Mouse (Mus musculus): Measurements from ENCODE around the gene Btbd9.
"Not testable (repeated sequence)": the region's sequence is repeated elsewhere in the genome, so short reads cannot be mapped to it uniquely, and the experiment has no call there.

Gene Btbd9

GRCm38 (mm10) chr17:30510171-30510570 lies 66.1 kb downstream of the Btbd9 start:
- DNase-seq: no peak

DNA sequence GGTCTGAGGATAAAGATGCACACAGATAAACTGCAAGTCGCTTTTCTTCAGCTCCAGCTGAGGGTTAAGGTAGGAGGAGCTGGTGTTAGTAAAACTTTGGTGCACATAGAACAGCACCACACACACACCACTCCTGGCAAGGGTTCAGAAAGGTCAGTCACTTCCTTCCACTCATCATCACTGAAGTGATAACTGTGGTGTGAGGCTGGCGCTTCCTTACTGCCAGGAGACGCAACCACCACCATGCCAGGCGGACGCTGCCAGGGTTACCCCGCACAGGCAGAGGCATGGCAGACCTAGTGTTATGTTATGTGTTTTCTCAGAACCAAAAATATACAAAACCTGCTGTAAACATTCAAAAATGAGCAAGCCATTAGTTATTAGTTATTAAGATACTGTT lies 66.6 kb downstream of the Btbd9 start:
- DNase-seq: no peak

DNA sequence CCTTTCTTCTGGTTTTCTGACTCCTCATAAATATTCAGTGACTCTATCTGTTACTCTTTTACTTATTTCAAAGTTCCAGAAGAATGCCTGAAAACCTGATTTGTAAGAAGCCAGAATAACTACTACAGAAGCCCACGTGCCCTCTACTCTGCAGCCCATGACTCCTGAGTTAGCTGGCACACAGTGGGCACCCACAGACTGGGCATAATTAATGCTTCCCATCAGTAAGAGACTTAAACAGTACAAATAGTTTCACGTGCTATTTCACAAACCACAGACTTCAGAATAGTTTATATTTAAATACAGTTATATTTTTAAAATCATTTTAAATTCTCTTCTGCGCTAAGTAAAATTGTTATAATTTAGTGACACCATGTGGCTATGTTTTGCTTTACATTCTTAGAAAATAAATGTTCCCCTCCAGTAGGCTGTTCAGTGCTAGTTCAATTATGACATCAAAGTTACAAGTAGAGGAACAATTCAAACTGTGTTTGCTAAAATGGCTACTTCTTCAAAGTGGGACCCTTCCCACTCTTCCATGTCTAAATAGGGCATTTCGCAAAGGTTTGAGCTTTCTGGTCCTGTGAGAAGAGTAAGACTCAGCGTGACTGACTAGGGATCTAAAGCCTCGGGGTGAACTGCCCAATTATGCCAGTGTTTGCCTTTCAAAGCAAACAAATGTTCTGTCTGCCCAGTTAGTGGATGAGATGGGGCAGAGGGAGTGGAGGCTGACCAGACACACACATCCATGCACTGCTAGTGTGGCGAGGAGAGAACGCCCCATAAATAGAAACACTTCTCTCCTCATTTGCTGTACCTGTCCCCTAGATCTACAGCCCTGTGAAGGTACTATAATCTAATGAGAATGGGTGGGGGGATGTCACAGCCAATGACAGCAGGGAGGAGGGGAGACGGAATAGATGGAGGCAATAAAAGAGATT lies 68.4 kb downstream of the Btbd9 start:
- DNase-seq: no peak

DNA sequence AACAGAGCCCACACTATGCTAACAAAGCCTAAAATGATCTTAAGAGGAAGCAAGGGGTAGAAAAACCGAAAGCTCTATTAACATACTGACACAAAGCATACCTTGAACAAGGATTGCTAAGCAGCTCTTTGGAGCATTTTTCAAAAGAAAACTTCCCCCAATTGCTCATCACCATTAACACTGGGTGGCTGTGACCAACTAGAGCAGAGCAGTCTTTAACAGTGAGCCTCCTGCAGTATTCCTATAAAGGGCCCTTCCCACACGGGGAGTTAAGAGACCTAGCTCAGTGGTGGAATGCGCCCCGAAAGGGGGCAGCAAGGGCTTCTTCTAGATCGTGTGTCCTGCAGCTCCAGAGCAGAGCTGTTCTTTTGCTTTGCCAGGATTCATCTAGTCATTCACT lies 69.4 kb downstream of the Btbd9 start:
- no peak for DNase-seq

DNA sequence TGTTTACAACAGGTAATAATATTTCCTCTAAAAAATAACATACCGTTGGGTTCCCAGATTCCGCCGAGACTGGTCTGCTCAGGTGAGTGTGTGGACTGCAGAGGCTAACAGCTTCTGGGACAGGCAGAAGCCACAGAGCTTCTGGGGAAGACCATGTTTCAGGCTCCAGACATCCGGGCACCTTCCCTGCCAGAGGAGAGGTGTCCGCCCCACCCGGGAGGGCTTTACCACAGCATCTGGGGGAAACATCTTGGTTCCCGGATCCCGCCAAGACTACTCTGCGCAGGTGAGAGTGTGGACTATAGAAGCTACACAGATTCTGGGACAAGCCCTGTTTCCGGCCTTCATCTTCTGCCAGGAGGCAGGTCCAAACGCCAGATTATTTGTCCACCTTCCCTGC lies 76.7 kb downstream of the Btbd9 start:
- DNase-seq: not testable (repeated sequence)

DNA sequence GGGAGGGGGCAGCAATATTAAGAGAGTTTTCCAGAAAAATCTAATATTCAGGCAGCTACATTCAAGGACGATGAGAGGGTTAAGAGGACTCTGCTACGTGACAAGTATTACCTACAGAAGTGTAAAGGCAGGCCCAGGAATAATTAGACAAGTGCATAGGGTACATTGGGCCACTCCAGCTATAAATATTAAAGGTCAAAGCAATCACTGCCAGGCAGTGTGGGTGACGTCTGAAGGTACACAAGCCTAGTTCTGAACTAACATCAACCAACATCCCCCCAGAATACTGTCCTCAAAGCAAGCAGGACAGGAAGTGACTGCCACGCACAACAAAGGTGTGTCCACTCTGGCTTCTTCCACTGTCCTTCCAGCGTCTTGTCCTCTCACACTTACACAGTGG lies 77.5 kb downstream of the Btbd9 start:
- no peak for DNase-seq

- peak; percentile 65 for DNase-seq
Observed at GRCm38 (mm10) chr17:30498376-30498719, 77.9 kb downstream of the Btbd9 start.

- DNase-seq: no peak
Observed at GRCm38 (mm10) chr17:30497525-30498375, 78.5 kb downstream of the Btbd9 start.

- DNase-seq: no peak
Observed at GRCm38 (mm10) chr17:30495567-30495966, 80.7 kb downstream of the Btbd9 start.

- no peak for DNase-seq
Observed at GRCm38 (mm10) chr17:30495154-30495553, 81.1 kb downstream of the Btbd9 start.

GRCm38 (mm10) chr17:30493481-30493880 lies 82.8 kb downstream of the Btbd9 start:
- DNase-seq: no peak

DNA sequence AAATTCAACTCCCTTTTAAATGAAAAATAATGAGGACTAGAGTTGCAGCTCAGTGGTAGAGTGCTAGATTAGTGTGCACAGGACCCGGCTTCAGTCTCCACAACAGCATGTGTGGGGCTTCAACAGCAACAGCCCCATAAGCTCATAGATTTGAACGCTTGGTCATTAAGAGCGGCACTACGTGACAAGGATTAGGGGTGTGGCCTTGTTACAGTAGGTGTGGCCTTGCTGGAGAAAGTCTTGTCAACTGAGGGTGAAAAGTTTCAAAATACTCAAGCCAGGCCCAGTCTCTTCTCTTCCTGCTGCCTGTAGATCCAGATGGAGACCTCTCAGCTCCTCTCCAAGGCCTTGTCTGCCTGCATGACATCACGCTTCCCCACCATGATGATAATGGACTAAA lies 84.1 kb downstream of the Btbd9 start:
- DNase-seq: no peak

DNA sequence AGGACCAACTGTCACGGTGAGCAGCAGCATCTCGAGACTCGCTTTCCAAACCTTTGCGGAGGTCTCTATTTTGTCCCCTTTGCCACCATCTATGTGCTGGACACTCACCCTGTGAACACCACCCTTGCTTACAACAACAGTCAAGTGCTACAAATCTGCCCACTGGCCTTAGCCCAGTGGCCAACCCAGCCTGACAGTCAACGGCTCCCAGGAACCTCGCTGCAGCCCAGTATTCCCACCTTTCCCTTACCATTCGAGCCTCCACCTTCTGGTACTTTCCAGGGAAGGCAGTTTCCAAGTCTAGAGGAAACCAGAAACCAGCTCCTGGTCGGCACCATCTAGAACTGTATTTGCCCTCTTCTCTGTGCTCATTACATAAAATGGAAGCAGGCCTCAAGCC lies 84.7 kb downstream of the Btbd9 start:
- no peak for DNase-seq

DNA sequence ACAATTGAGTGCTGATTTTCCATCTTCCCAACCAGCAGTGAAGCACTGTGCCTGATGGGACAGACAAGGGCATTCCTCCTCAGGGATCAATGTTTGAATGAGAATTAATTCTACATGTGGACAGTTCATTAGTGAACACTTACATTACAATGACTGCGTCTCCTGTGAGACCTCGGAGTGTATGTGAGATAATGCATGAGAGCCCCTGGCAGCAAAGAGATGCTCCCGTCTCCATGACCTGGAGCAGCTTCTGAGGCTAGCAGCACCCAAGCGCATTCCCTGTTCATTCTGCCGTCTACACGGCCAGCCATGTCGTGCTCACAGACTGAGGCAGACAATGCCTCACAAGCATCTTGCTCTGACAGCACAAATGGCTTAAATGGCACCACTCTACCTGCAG lies 85.7 kb downstream of the Btbd9 start:
- no peak for DNase-seq

DNA sequence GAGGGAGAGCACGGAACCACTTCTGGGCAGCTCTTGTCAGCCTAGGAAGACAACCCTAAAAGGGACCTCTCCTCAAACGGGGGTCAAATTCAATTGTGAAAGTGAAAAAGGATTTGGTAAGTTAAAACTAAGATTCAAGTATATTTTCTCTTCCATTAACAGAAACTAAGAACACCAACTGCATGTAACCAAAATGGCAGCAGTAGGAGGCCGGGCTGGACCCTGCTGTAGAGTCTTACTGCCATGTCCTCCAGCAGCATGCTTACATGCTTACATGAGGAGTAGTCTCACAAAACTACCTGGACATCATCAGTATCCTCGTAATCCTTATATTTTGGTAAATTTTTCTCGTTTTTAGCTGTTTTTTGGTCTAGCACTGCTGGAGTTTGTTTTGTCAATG lies 86.2 kb downstream of the Btbd9 start:
- DNase-seq: no peak

DNA sequence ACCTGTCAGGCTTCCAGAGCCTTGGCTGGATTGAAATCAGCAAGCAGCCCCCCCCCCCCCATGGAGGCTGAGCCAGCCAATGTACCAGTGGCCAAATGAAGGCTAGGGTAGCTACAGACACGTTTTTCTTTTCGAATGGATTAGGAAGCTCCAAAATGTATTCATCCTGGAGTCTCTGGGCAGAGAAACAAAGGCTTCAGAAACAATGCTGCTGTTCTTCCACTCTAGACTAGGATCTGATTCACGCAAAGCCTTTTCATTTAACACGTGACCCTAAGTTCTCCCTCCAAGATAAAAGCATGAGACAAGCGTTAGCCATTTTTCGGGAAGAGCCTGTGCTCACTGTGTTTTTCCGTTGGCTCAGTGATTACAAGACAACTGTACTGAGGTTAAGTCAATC lies 86.7 kb downstream of the Btbd9 start:
- no peak for DNase-seq

GRCm38 (mm10) chr17:30487695-30488094 lies 88.6 kb downstream of the Btbd9 start:
- no peak for DNase-seq

- DNase-seq: no peak
Observed at GRCm38 (mm10) chr17:30485067-30485854, 91.0 kb downstream of the Btbd9 start.

- DNase-seq: no peak
Observed at GRCm38 (mm10) chr17:30484446-30485066, 91.7 kb downstream of the Btbd9 start.

DNA sequence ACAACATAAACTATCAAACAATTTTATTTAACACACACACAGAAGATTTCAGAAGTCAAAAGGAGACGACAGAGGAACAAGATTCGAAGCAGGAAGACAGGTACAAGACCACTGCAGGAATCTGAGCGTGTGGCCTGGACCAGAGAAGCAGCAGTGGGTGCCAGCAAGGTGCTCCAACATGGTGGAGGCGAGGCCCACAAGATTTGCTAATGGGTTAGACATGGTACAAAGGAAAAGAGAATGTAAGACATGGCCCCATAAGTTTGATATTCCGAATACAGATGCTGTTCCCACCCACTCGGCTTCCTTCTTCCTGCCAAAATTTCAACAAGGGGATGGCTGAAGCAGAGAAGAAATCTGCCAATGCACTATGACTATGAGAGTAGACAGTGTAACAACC lies 94.5 kb downstream of the Btbd9 start:
- no peak for DNase-seq

DNA sequence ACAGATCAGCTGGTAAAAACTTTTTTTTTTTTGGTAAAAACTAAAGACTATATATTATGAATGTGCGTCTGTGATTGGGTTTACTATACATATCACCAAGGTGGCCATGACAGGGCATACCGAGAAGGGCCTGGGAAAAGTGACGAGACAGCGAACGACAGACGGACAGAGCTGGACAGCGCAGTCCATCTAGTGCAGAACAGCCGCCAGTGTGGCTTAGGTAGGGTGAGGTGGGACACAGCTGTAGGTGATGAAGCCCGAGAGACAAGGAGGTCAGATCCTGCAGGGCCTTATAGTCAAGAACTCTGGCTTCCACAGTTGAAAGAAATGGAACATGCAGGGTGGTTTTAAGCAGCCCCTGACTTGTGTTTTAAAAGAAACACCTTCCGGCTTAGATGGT lies 94.9 kb downstream of the Btbd9 start:
- DNase-seq: no peak

GRCm38 (mm10) chr17:30480381-30480780 lies 95.9 kb downstream of the Btbd9 start:
- no peak for DNase-seq

DNA sequence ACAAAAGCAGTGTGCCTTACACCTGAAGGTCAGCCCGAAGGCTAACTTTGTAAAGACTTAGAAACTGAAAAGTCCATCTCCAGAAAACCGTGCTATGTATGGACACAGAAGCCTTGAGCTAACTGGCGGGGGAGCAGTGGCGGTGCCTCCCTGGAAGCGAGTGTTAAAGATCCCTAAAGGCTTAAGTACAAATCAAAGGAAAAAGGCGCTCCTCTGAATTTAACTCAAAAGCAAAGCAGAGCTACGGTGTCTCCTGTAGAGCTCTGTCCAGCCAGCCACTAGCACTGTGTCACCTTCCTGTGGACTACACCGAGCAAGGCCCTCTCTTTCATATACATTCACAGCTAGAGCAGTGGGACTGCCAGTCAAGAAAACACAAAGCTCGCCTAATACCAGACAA lies 98.1 kb downstream of the Btbd9 start:
- no peak for DNase-seq
